Mouse (Mus musculus) small intestine, adult 2 months (tissue): ENCODE measurements around the gene Noc2l.

Source experiments
- CTCF ChIP-seq: fragments of 200-500 bp; IDR thresholded peaks from 2 replicates; pipeline ENCODE4 v1.5.1; 2012; ENCODE audit warnings: low read depth, mild to moderate bottlenecking, control low read depth, inconsistent platforms, low read length, moderate library complexity, mixed read lengths; ENCODE audit not compliant: insufficient replicate concordance, insufficient read length; ENCODE audit errors: extremely low read depth
- POLR2A ChIP-seq: fragments of 200-500 bp; IDR thresholded peaks from 2 replicates; pipeline ENCODE4 v1.6.1; 2012; ENCODE audit warnings: low read depth, mild to moderate bottlenecking, control low read depth, inconsistent platforms, low read length, moderate library complexity

- no peak for TF ChIP-seq CTCF
- TF ChIP-seq POLR2A = no peak
Observed at GRCm38 (mm10) chr4:156253043-156253442, 17.2 kb downstream of the Noc2l start.
